Mouse (Mus musculus) regulatory T cell (primary cell): ENCODE results near the gene H1fx.
"Not testable (repeated sequence)": the region's sequence is repeated elsewhere in the genome, so short reads cannot be mapped to it uniquely, and the experiment has no call there.

ENCODE experiments used
- in situ Hi-C: fragments of 300-600 bp; cut with MboI, MseI; formaldehyde crosslinking; loops from one replicate; pipeline ENCODE4 v1.15.1; 2025; ENCODE audit warnings: high pct_unique_total_duplicates

Gene H1fx

GRCm38 (mm10) chr6:87981547-87982256 lies at the start of gene H1fx:
Gene H1fx, minus strand, starts transcription at chr6:87981637.
- in situ Hi-C loops, result no loop called here

- in situ Hi-C loops, result no loop called here
Measured at GRCm38 (mm10) chr6:88030432-88030831, 49.0 kb upstream of the H1fx start.

- in situ Hi-C loops, result no loop called here
Measured at GRCm38 (mm10) chr6:88027390-88027789, 46.0 kb upstream of the H1fx start.

GRCm38 (mm10) chr6:88023316-88023890 lies 42.0 kb upstream of the H1fx start:
- in situ Hi-C loops, result loop anchor here (5.0 kb wide), 1 partner anchor 69 kb away; no protein-coding TSS in a partner anchor

GRCm38 (mm10) chr6:88019154-88019553 lies 37.7 kb upstream of the H1fx start:
- in situ Hi-C loops, result no loop called here

GRCm38 (mm10) chr6:88017821-88018220 lies 36.4 kb upstream of the H1fx start:
- in situ Hi-C loops, result no loop called here

GRCm38 (mm10) chr6:88015797-88016196 lies 34.4 kb upstream of the H1fx start:
- in situ Hi-C loops, result no loop called here

- in situ Hi-C loops, result no loop called here
Measured at GRCm38 (mm10) chr6:88013456-88013855, 32.0 kb upstream of the H1fx start.

GRCm38 (mm10) chr6:88012601-88013000 lies 31.2 kb upstream of the H1fx start:
- in situ Hi-C loops, result no loop called here

GRCm38 (mm10) chr6:88011106-88011505 lies 29.7 kb upstream of the H1fx start:
- in situ Hi-C loops, result not testable (repeated sequence)

- in situ Hi-C loops, result no loop called here
Measured at GRCm38 (mm10) chr6:88009209-88009608, 27.8 kb upstream of the H1fx start.

GRCm38 (mm10) chr6:88004773-88005172 lies 23.3 kb upstream of the H1fx start:
- in situ Hi-C loops, result loop anchor here (5.0 kb wide), 1 partner anchor 57 kb away; no protein-coding TSS in a partner anchor

- in situ Hi-C loops, result loop anchor here (5.0 kb wide), 1 partner anchor 56 kb away; no protein-coding TSS in a partner anchor
Measured at GRCm38 (mm10) chr6:88003439-88003838, 22.0 kb upstream of the H1fx start.

GRCm38 (mm10) chr6:87998358-87998757 lies 16.9 kb upstream of the H1fx start:
- in situ Hi-C loops, result loop anchor here (5.0 kb wide), 1 partner anchor 91 kb away; no protein-coding TSS in a partner anchor

GRCm38 (mm10) chr6:87997706-87998265 lies 16.3 kb upstream of the H1fx start:
- in situ Hi-C loops, result loop anchor here (5.0 kb wide), 1 partner anchor 90 kb away; no protein-coding TSS in a partner anchor

- in situ Hi-C loops, result loop anchor here (5.0 kb wide), 1 partner anchor 89 kb away; no protein-coding TSS in a partner anchor
Measured at GRCm38 (mm10) chr6:87996606-87997005, 15.2 kb upstream of the H1fx start.

GRCm38 (mm10) chr6:87995519-87995918 lies 14.1 kb upstream of the H1fx start:
- in situ Hi-C loops, result loop anchor here (5.0 kb wide), 1 partner anchor 88 kb away; no protein-coding TSS in a partner anchor

- in situ Hi-C loops, result no loop called here
Measured at GRCm38 (mm10) chr6:87993790-87994571, 12.5 kb upstream of the H1fx start.

- in situ Hi-C loops, result no loop called here
Measured at GRCm38 (mm10) chr6:87992733-87993132, 11.3 kb upstream of the H1fx start.

GRCm38 (mm10) chr6:87991886-87992285 lies 10.4 kb upstream of the H1fx start:
- in situ Hi-C loops, result no loop called here

- in situ Hi-C loops, result no loop called here
Measured at GRCm38 (mm10) chr6:87991216-87991615, 9.8 kb upstream of the H1fx start.

- in situ Hi-C loops, result no loop called here
Measured at GRCm38 (mm10) chr6:87982506-87982905, 1.1 kb upstream of the H1fx start.
